Mouse (Mus musculus) embryonic facial prominence, embryonic 12.5 days (tissue): ENCODE results near the gene Psmc6. TPM values are rescaled to one million over a fixed set of nuclear protein-coding genes. Genes with fewer than 3 reads are reported as not detected.
A peak's percentile ranks its signal among the peaks of the same experiment; 100 is the strongest.

Experiments used
- ATAC-seq: fragments of 200-750 bp; cut with Nextera tagmentation; 2 replicates; pipeline ENCODE4 v1.8.0; 2017; ENCODE audit not compliant: insufficient number of reproducible peaks, insufficient read depth, low FRiP score, low TSS enrichment
- H3K27ac ChIP-seq: fragments of 300-500 bp; sonication (generic); 2 replicates; pipeline ENCODE4 v1.5.1; 2016; ENCODE audit warnings: mild to moderate bottlenecking
- H3K27me3 ChIP-seq: fragments of 300-500 bp; sonication (generic); 2 replicates; pipeline ENCODE4 v1.6.1; 2016; ENCODE audit warnings: mild to moderate bottlenecking, moderate library complexity
- H3K36me3 ChIP-seq: fragments of 300-500 bp; sonication (generic); 2 replicates; pipeline ENCODE4 v1.6.1; 2016; ENCODE audit warnings: mild to moderate bottlenecking
- H3K4me1 ChIP-seq: fragments of 300-500 bp; sonication (generic); 2 replicates; pipeline ENCODE4 v1.6.1; 2016
- H3K4me2 ChIP-seq: fragments of 300-500 bp; sonication (generic); replicated peaks from 2 replicates; pipeline ENCODE4 v1.6.1; 2016; ENCODE audit warnings: mild to moderate bottlenecking, moderate library complexity
- H3K4me3 ChIP-seq: fragments of 300-500 bp; sonication (generic); 2 replicates; pipeline ENCODE4 v1.5.1; 2016; ENCODE audit warnings: mild to moderate bottlenecking
- H3K9ac ChIP-seq: fragments of 300-500 bp; sonication (generic); 2 replicates; pipeline ENCODE4 v1.6.1; 2016; ENCODE audit warnings: mild to moderate bottlenecking, moderate library complexity
- H3K9me3 ChIP-seq: fragments of 300-500 bp; sonication (generic); 2 replicates; pipeline ENCODE4 v1.6.1; 2016; ENCODE audit warnings: mild to moderate bottlenecking, moderate library complexity
- WGBS: fragments of 180-500 bp; shearing (Covaris S2); methylation state at CpG from one replicate; pipeline ENCODE4 v1.1.7; 2016; 5-methylcytosine and 5-hydroxymethylcytosine counted together
- polyA plus RNA-seq: library from polyadenylated mRNA; unstranded; fragments of >200 nt; fragmentation: Nextera tagmentation; extraction: Ambion mirVana; gene quantifications from 2 replicates; pipeline ENCODE4 v1.2.1, GENCODE M21; 2016

Gene Psmc6
- polyA plus RNA-seq, 1 experiment from 2014 or later: 185 TPM

- H3K36me3 ChIP-seq: peaks cover 9% of the 10 kb centered on the region
- H3K4me1 ChIP-seq: 0 out of 2 replicates have a peak, but pooled peaks cover 5% of the 10 kb centered on the region
- 77% methylated on average over 16 of the region's 16 CpGs for WGBS
- no peak overlapping the region for H3K9ac ChIP-seq
- no peak overlapping the region for H3K4me2 ChIP-seq
- ATAC-seq: no peak
- 0 out of 2 replicates have a peak, but pooled peaks cover under 1% of the 10 kb centered on the region for H3K9me3 ChIP-seq
- no peak overlapping the region for H3K27ac ChIP-seq
- no peaks in the 10 kb centered on the region for H3K27me3 ChIP-seq
- no peak overlapping the region for H3K4me3 ChIP-seq
Measured at GRCm38 (mm10) chr14:45364211-45365195, 34.9 kb downstream of the Psmc6 start.

DNA sequence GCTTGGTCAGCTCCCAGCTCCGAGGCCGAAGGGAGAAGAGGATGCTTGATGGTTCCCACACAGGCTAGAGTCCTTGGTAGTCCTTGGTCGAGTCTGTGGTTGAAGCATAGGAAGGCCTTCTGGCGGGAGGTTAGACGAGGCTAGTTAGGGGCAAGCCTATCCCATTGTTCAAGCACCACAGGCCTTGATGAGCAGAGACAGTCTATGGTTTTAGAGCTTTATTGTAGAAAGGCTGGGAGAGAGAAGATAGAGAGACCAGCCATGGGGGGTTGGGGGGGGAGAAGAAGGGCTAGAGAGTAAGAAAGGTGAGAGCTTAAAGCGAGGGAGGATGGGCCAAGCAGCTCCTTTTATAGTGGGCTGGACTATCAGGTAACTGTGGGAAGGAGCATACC lies 35.6 kb downstream of the Psmc6 start:
- Histone ChIP-seq H3K9me3 (0 out of 2 replicates have a peak, but pooled peaks cover 4% of the 10 kb centered on the region), H3K4me2 (no peak overlapping the region), H3K27ac (no peak overlapping the region), H3K36me3 (peaks cover 16% of the 10 kb centered on the region), H3K4me3 (no peak overlapping the region), H3K9ac (no peak overlapping the region), H3K27me3 (no peaks in the 10 kb centered on the region), H3K4me1 (0 out of 2 replicates have a peak, but pooled peaks cover 5% of the 10 kb centered on the region)
- WGBS: 84% methylated on average over 6 of the region's 6 CpGs
- ATAC-seq: no peak

DNA sequence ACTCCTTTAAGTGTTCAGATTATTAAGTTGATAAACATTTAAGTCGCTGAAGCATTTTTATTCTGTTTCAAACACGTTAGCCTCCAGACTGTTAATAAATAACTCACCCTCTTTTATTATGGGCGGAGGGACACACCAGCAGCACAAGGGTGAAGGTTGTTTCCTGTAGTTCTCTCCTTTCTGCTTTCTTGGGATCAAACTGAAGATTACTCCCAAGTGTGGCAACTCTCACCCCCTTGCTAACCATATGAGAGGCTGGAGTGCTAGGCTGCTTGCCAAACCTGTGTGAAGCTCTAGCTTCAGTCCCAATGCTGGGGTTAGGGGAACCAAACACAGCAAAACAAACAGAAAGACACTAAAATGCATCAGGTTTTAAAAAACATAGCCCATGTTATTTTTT lies 49.2 kb downstream of the Psmc6 start:
- Histone ChIP-seq H3K36me3 (peaks cover 27% of the 10 kb centered on the region), H3K27me3 (no peaks in the 10 kb centered on the region)
- 91% methylated on average over 3 of the region's 3 CpGs for WGBS

GRCm38 (mm10) chr14:45380756-45381155 lies 51.2 kb downstream of the Psmc6 start:
- H3K27ac ChIP-seq: no peak overlapping the region
- no peaks in the 10 kb centered on the region for H3K9me3 ChIP-seq
- no peaks in the 10 kb centered on the region for H3K4me1 ChIP-seq
- H3K27me3 ChIP-seq: no peaks in the 10 kb centered on the region
- no peak overlapping the region for H3K9ac ChIP-seq
- H3K4me3 ChIP-seq: no peak overlapping the region
- H3K4me2 ChIP-seq: no peak overlapping the region
- ATAC-seq: no peak
- WGBS: 90% methylated on average over 6 of the region's 6 CpGs
- H3K36me3 ChIP-seq: peaks cover 27% of the 10 kb centered on the region

More for the DNA sequence above, 49.2 kb downstream of the Psmc6 start:
- Histone ChIP-seq H3K4me1 (no peaks in the 10 kb centered on the region), H3K9me3 (no peaks in the 10 kb centered on the region), H3K27ac (no peak overlapping the region), H3K9ac (no peak overlapping the region), H3K4me3 (no peak overlapping the region), H3K4me2 (no peak overlapping the region)
- no peak for ATAC-seq

DNA sequence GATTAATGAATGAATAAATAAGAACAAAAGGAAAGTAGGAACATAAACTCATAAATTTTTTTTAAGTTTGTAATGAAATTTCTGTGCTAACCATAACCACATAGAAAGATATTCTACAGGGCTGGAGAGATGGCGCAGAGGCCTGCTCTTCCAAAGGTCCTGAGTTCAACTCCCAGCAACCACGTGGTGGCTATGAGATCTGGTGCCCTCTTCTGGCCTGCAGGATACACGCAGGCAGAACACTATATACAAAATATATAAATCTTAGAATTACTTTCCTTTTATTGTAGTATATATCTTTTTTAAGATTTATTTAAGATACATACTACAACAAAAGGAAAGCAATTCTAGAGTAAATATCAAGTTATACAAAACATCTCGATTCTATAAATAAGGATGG lies 53.3 kb downstream of the Psmc6 start:
- Histone ChIP-seq H3K4me3 (no peak overlapping the region), H3K36me3 (peaks cover 27% of the 10 kb centered on the region), H3K4me1 (peaks cover 8% of the 10 kb centered on the region), H3K9ac (no peak overlapping the region), H3K27me3 (no peaks in the 10 kb centered on the region), H3K27ac (no peak overlapping the region), H3K9me3 (no peaks in the 10 kb centered on the region), H3K4me2 (no peak overlapping the region)
- ATAC-seq: no peak
- 85% methylated on average over 4 of the region's 4 CpGs for WGBS

DNA sequence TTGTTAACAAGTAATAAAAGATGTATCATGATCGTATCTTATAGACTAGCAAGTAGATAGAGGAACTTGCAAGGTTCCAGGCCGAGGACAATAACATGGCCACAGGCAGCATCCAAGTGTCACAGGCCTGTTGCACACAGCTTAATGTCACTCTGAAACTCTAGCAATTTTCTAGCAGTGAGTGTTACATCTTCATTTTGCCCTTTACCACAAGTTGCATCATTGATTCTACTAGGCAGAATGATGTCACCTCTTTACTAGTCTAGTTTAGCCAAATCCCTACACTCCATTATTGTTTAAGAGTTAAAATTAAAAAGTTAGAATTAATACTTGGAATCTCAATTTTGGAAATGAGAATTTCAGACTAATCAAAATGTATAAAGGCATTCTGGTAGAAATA lies 56.0 kb downstream of the Psmc6 start:
- Histone ChIP-seq H3K9me3 (no peaks in the 10 kb centered on the region), H3K27ac (no peak overlapping the region), H3K4me2 (no peak overlapping the region), H3K4me1 (peaks cover 13% of the 10 kb centered on the region), H3K36me3 (peaks cover 7% of the 10 kb centered on the region), H3K27me3 (no peaks in the 10 kb centered on the region), H3K4me3 (no peak overlapping the region), H3K9ac (no peak overlapping the region)
- ATAC-seq: no peak
- WGBS: 91% methylated on average over 2 of the region's 2 CpGs

GRCm38 (mm10) chr14:45387480-45387879 lies 57.9 kb downstream of the Psmc6 start:
- WGBS: 29% methylated on average over 2 of the region's 2 CpGs
- Histone ChIP-seq H3K9ac (no peak overlapping the region), H3K4me2 (peak overlapping the region; percentile 70), H3K4me1 (peaks cover 13% of the 10 kb centered on the region), H3K27ac (no peak overlapping the region), H3K9me3 (no peaks in the 10 kb centered on the region), H3K36me3 (no peaks in the 10 kb centered on the region; the same call in 1 of the 2 replicates), H3K4me3 (peak overlapping the region; percentile 84), H3K27me3 (no peaks in the 10 kb centered on the region)
- ATAC-seq: no peak; the same call in 1 of the 2 replicates

DNA sequence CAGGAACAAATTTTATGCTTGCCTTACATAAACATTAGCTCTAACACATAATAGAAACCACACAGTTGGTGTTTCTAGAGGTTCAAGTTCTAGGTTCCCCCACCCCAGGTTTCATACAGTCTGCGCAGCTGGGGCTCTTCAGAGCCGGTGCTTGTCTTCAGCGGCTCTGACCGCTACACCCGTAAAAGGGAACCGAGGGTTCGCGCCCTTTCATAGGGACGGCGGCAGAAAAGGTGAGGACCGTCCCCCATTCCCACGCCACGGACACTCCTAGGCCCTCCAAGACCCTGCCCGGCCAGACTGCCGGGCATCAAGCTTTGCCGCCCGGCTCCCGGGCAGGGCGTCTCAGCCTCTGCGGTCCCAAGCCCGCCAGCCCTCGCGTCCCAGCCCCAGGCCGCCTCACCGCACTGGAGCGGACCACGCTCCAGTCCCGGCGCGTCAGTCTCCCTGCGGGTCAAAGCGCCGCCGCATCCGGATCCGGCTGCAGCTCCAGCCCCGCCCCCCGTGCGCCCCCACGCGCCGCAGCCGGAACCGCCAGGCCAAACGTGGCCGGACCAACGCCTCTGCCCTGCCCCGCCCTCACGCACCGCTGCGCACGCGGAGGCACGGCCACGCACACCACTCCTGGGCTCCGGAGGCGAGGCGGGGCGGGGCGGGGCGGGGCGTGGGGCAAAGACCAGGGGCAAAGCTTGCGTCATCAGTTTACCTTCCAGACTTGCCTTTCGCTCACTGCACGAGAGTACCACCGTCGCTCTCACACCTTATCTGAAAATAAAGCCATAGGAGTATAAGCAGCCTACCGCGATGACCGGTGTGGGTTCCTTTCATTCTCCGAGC lies 59.0 kb downstream of the Psmc6 start:
- Histone ChIP-seq H3K9me3 (no peaks in the 10 kb centered on the region), H3K36me3 (no peaks in the 10 kb centered on the region), H3K4me3 (peak overlapping the region; percentile 84), H3K27ac (peak overlapping the region; percentile 47; the same call in 1 of the 2 replicates), H3K9ac (peak overlapping the region; percentile 81), H3K4me2 (peak overlapping the region; percentile 70), H3K27me3 (no peaks in the 10 kb centered on the region), H3K4me1 (peaks cover 13% of the 10 kb centered on the region)
- 1% methylated on average over 70 of the region's 71 CpGs for WGBS
- peak; percentile 95 for ATAC-seq

- H3K4me3 ChIP-seq: peak overlapping the region; percentile 84
- WGBS: 26% methylated on average over 3 of the region's 3 CpGs
- H3K27ac ChIP-seq: peak overlapping the region; percentile 47; the same call in 1 of the 2 replicates
- peak overlapping the region; percentile 81 for H3K9ac ChIP-seq
- no peaks in the 10 kb centered on the region for H3K36me3 ChIP-seq
- peak; percentile 32; the same call in 1 of the 2 replicates for ATAC-seq
- peaks cover 13% of the 10 kb centered on the region for H3K4me1 ChIP-seq
- H3K9me3 ChIP-seq: no peaks in the 10 kb centered on the region
- H3K4me2 ChIP-seq: peak overlapping the region; percentile 70
- no peaks in the 10 kb centered on the region for H3K27me3 ChIP-seq
Measured at GRCm38 (mm10) chr14:45389194-45389593, 59.6 kb downstream of the Psmc6 start.
